Mouse (Mus musculus) brain, embryonic 18.5 days (tissue): ENCODE measurements around the gene Mapk1ip1l.

Experiments used
- DNase-seq: peaks from one replicate; pipeline ENCODE4 v3.0.0-alpha.2; 2012; ENCODE audit warnings: low read depth, low spot score

The Mapk1ip1l gene

GRCm38 (mm10) chr14:47297785-47298407 is at the start of gene Mapk1ip1l:
Gene Mapk1ip1l, plus strand, starts transcription at chr14:47298266.
- peak; percentile 57 for DNase-seq

GRCm38 (mm10) chr14:47249839-47250238 is 48.2 kb upstream of the Mapk1ip1l start:
- no peak for DNase-seq

GRCm38 (mm10) chr14:47264866-47265265 is 33.2 kb upstream of the Mapk1ip1l start:
- no peak for DNase-seq

- DNase-seq = no peak
These were observed 32.2 kb upstream of the Mapk1ip1l start for GRCm38 (mm10) chr14:47265829-47266228.

GRCm38 (mm10) chr14:47269056-47269455 is 29.0 kb upstream of the Mapk1ip1l start:
- no peak for DNase-seq

- no peak for DNase-seq
These were observed 28.4 kb upstream of the Mapk1ip1l start for GRCm38 (mm10) chr14:47269706-47270105.

- DNase-seq = no peak
These were observed 24.3 kb upstream of the Mapk1ip1l start for GRCm38 (mm10) chr14:47273751-47274150.

GRCm38 (mm10) chr14:47275417-47275816 is 22.6 kb upstream of the Mapk1ip1l start:
- no peak for DNase-seq

GRCm38 (mm10) chr14:47276036-47276603 is 21.9 kb upstream of the Mapk1ip1l start:
- DNase-seq = no peak

- peak; percentile 80 for DNase-seq
These were observed 21.3 kb upstream of the Mapk1ip1l start, which contains the start of the genes Wdhd1 and Socs4 for GRCm38 (mm10) chr14:47276637-47277393. Gene Wdhd1, minus strand, starts transcription at chr14:47276857. Gene Socs4, plus strand, starts transcription at chr14:47276931.

GRCm38 (mm10) chr14:47279058-47279457 is 19.0 kb upstream of the Mapk1ip1l start:
- DNase-seq = no peak

- no peak for DNase-seq
These were observed 16.5 kb upstream of the Mapk1ip1l start for GRCm38 (mm10) chr14:47281535-47281934.

GRCm38 (mm10) chr14:47283568-47283967 is 14.5 kb upstream of the Mapk1ip1l start:
- no peak for DNase-seq

- DNase-seq = no peak
These were observed 12.8 kb upstream of the Mapk1ip1l start for GRCm38 (mm10) chr14:47285271-47285670.

GRCm38 (mm10) chr14:47286215-47286614 is 11.9 kb upstream of the Mapk1ip1l start:
- no peak for DNase-seq

- no peak for DNase-seq
These were observed 11.0 kb upstream of the Mapk1ip1l start for GRCm38 (mm10) chr14:47287021-47287420.

- DNase-seq = no peak
These were observed 6.3 kb upstream of the Mapk1ip1l start for GRCm38 (mm10) chr14:47291772-47292171.

GRCm38 (mm10) chr14:47294136-47294535 is 3.9 kb upstream of the Mapk1ip1l start:
- no peak for DNase-seq

- no peak for DNase-seq
These were observed 1.8 kb upstream of the Mapk1ip1l start for GRCm38 (mm10) chr14:47296232-47296631.

GRCm38 (mm10) chr14:47298408-47298792 is 334 bp downstream of the Mapk1ip1l start:
- DNase-seq = no peak

GRCm38 (mm10) chr14:47298819-47299261 is 774 bp downstream of the Mapk1ip1l start:
- DNase-seq = no peak

GRCm38 (mm10) chr14:47302885-47303680 is 5.0 kb downstream of the Mapk1ip1l start:
- DNase-seq = no peak
